9 mouse cellular contexts compared by ENCODE assay signal in the genomic region with DNA sequence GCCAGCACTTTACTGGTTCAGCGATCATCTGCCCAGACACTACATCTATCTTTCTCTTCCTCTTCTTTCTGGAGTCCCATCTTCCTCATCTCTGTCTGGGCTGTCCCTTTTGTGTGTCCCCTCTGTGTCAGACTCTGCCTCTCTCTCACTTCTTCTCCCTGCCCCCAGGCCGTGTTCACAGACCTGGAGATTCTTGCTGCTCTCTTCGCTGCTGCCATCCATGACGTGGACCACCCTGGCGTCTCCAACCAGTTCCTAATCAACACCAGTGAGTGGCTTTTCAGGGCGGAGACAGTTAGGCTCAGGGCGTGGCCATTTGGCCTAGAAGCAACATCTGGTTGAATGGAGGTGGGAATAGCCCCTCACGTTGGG. TPM values are rescaled to one million over a fixed set of nuclear protein-coding genes. Genes with fewer than 3 reads are reported as not detected.
A peak's percentile ranks its signal among the peaks of the same experiment; 100 is the strongest.
DNase-seq lines count a peak whose midpoint lies in the region; ATAC-seq and TF ChIP-seq lines count a peak whose summit lies in the region.
"Had no signal": no experiment of that assay in that cellular context is flagged by ENCODE, and none has a peak within 500 bp of the region (broad histone marks: within the 10 kb centered on the region; RNA-seq: fewer than 3 reads in every experiment).

No protein-coding gene starts in this region.

- no peak for ATAC-seq in lung, embryonic 14.5 days (ENCODE audit: insufficient read depth)
- 0 out of 2 replicates have a peak, but pooled peaks have one; percentile 17 for ATAC-seq in hindbrain, embryonic 15.5 days (ENCODE audit: low FRiP score, low read depth)
- no peak; the same call in 1 of the 2 replicates for ATAC-seq in neural tube, embryonic 13.5 days (ENCODE audit: low read depth)
- ATAC-seq in erythroblast, adult 5-6 weeks (replicated peaks; ENCODE audit: low FRiP score, poor library complexity, severe bottlenecking), result no peak

- no peak for TF ChIP-seq POLR2A in bone marrow, adult 2 months (IDR thresholded peaks at IDR 0.05; ENCODE audit: borderline replicate concordance, control insufficient read depth, low read depth, low read length)

- no peak overlapping the region; the same call in 1 of the 2 replicates for H3K4me3 ChIP-seq in lung, embryonic 14.5 days (ENCODE audit: low read depth, low read length)
- H3K4me3 ChIP-seq in bone marrow, adult 2 months (replicated peaks; ENCODE audit: control insufficient read depth, low read depth, low read length), result no peak overlapping the region
- H3K4me3 ChIP-seq in hindbrain, embryonic 15.5 days, result no peak overlapping the region
- no peak overlapping the region for H3K4me3 ChIP-seq in neural tube, embryonic 13.5 days

- no peaks in the 10 kb centered on the region for H3K4me1 ChIP-seq in lung, embryonic 14.5 days (ENCODE audit: insufficient read depth)
- peaks cover 4% of the 10 kb centered on the region for H3K4me1 ChIP-seq in bone marrow, adult 2 months (ENCODE audit: control insufficient read depth, insufficient read depth, low read length)
- peaks cover 11% of the 10 kb centered on the region for H3K4me1 ChIP-seq in hindbrain, embryonic 15.5 days (replicated peaks)
- peaks cover 14% of the 10 kb centered on the region; the same call in 1 of the 2 replicates for H3K4me1 ChIP-seq in neural tube, embryonic 13.5 days (replicated peaks)

- H3K27ac ChIP-seq in lung, embryonic 14.5 days (ENCODE audit: low read depth), result no peak overlapping the region
- peak overlapping the region; percentile 31 for H3K27ac ChIP-seq in bone marrow, adult 2 months (ENCODE audit: control insufficient read depth, insufficient read depth, low read depth, low read length, poor library complexity)
- peak overlapping the region; percentile 62; the same call in 1 of the 2 replicates for H3K27ac ChIP-seq in hindbrain, embryonic 15.5 days (replicated peaks)
- H3K27ac ChIP-seq in neural tube, embryonic 13.5 days (replicated peaks), result 0 out of 2 replicates have a peak overlapping the region, but pooled peaks have one; percentile 9
- H3K27ac ChIP-seq: heart, embryonic 15.5 days had no signal

- no peak for DNase-seq in lung, embryonic 14.5 days
- DNase-seq in lung, postnatal 14 days, result no peak
- no peak for DNase-seq in MN1 (ENCODE audit: low spot score)
- DNase-seq in heart, postnatal 25 days (ENCODE audit: low spot score), result no peak

- TF ChIP-seq CTCF in lung, embryonic 14.5 days (IDR thresholded peaks at IDR 0.05; ENCODE audit: low read depth), result no peak
- no peak for TF ChIP-seq CTCF in bone marrow, adult 2 months (IDR thresholded peaks at IDR 0.05; ENCODE audit: control insufficient read depth, insufficient read depth, low read length)

- H3K9ac ChIP-seq in lung, embryonic 14.5 days, result no peak overlapping the region
- H3K9ac ChIP-seq in hindbrain, embryonic 15.5 days, result no peak overlapping the region
- H3K9ac ChIP-seq in neural tube, embryonic 13.5 days, result no peak overlapping the region
- H3K9ac ChIP-seq: heart, embryonic 15.5 days had no signal

- H3K27me3 ChIP-seq in lung, embryonic 14.5 days (ENCODE audit: insufficient read depth, low read length), result no peaks in the 10 kb centered on the region
- no peaks in the 10 kb centered on the region for H3K27me3 ChIP-seq in hindbrain, embryonic 15.5 days
- no peaks in the 10 kb centered on the region for H3K27me3 ChIP-seq in neural tube, embryonic 13.5 days
- H3K27me3 ChIP-seq: heart, embryonic 15.5 days had no signal

- intact Hi-C loops in heart, postnatal 25 days (cut with DNase I), result no loop called here

- peak overlapping the region; percentile 70; the same call in 1 of the 2 replicates for H3K4me2 ChIP-seq in lung, embryonic 14.5 days
- peak overlapping the region; percentile 53 for H3K4me2 ChIP-seq in hindbrain, embryonic 15.5 days
- H3K4me2 ChIP-seq in neural tube, embryonic 13.5 days, result peak overlapping the region; percentile 51

- no peaks in the 10 kb centered on the region for H3K9me3 ChIP-seq in lung, embryonic 14.5 days (ENCODE audit: low read depth, low read length)
- H3K9me3 ChIP-seq in hindbrain, embryonic 15.5 days, result no peaks in the 10 kb centered on the region
- H3K9me3 ChIP-seq in neural tube, embryonic 13.5 days, result no peaks in the 10 kb centered on the region
- H3K9me3 ChIP-seq: heart, embryonic 15.5 days had no signal

- 34% methylated on average over 8 of the region's 8 CpGs for WGBS in lung, embryonic 14.5 days
- 69% methylated on average over 8 of the region's 8 CpGs for WGBS in bone marrow, adult 2 months
- WGBS in hindbrain, embryonic 15.5 days, result 30% methylated on average over 8 of the region's 8 CpGs
- WGBS in neural tube, embryonic 13.5 days, result 24% methylated on average over 8 of the region's 8 CpGs

- no peaks in the 10 kb centered on the region for H3K36me3 ChIP-seq in lung, embryonic 14.5 days (ENCODE audit: insufficient read depth)
- peaks cover 24% of the 10 kb centered on the region for H3K36me3 ChIP-seq in hindbrain, embryonic 15.5 days
- H3K36me3 ChIP-seq in neural tube, embryonic 13.5 days, result peaks cover 61% of the 10 kb centered on the region

RNA-seq across cellular contexts. Expression of a gene that starts 35.0 kb away (rescaled TPM):
- 42.8 and 44.6 TPM in 2 replicates for polyA plus RNA-seq in lung, embryonic 14.5 days (2014; fragmentation: Nextera tagmentation; extraction: Ambion mirVana)
- polyA plus RNA-seq in bone marrow, adult 2 months (2011; ENCODE audit: insufficient read depth, insufficient read length, low replicate concordance, missing spikeins), result 24.7 and 35.1 TPM in 2 replicates
- polyA plus RNA-seq in hindbrain, embryonic 15.5 days (2015; fragmentation: Nextera tagmentation; extraction: Ambion mirVana), result 66.7 and 68.2 TPM in 2 replicates
- polyA plus RNA-seq in neural tube, embryonic 13.5 days (2015; fragmentation: Nextera tagmentation; extraction: Ambion mirVana), result 60.9 and 64.4 TPM in 2 replicates
- 4.6 and 6.9 TPM in 2 replicates for total RNA-seq in erythroblast, adult 5-6 weeks (2015; ENCODE audit: low replicate concordance)
- 6.8 and 8.9 TPM in 2 replicates for total RNA-seq in erythroblast, adult 5-6 weeks (2017; ENCODE audit: low replicate concordance)
- total RNA-seq in heart, postnatal 25 days (2021), result 10 to 100 TPM; 35.9 to 42.2 TPM

RNA-seq across cellular contexts. Expression of a gene that starts 38.6 kb away (rescaled TPM):
- polyA plus RNA-seq in lung, embryonic 14.5 days (2014; fragmentation: Nextera tagmentation; extraction: Ambion mirVana), result 8.4 and 9.4 TPM in 2 replicates
- 6.5 and 7.9 TPM in 2 replicates for polyA plus RNA-seq in bone marrow, adult 2 months (2011; ENCODE audit: insufficient read depth, insufficient read length, low replicate concordance, missing spikeins)
- polyA plus RNA-seq in hindbrain, embryonic 15.5 days (2015; fragmentation: Nextera tagmentation; extraction: Ambion mirVana), result 36.5 and 41.0 TPM in 2 replicates
- polyA plus RNA-seq in neural tube, embryonic 13.5 days (2015; fragmentation: Nextera tagmentation; extraction: Ambion mirVana), result 17.5 and 18.9 TPM in 2 replicates
- 2.5 and 2.7 TPM in 2 replicates for total RNA-seq in erythroblast, adult 5-6 weeks (2015; ENCODE audit: low replicate concordance)
- 0.77 and 1.1 TPM in 2 replicates for total RNA-seq in erythroblast, adult 5-6 weeks (2017; ENCODE audit: low replicate concordance)
- 10 to 100 TPM; 47.1 to 51.6 TPM for total RNA-seq in heart, postnatal 25 days (2021)

RNA-seq across cellular contexts. Expression of a gene that starts 44.1 kb away (rescaled TPM):
- not detected in 2 replicates for polyA plus RNA-seq in lung, embryonic 14.5 days (2014; fragmentation: Nextera tagmentation; extraction: Ambion mirVana)
- 0.65 and 1.00 TPM in 2 replicates for polyA plus RNA-seq in bone marrow, adult 2 months (2011; ENCODE audit: insufficient read depth, insufficient read length, low replicate concordance, missing spikeins)
- polyA plus RNA-seq in hindbrain, embryonic 15.5 days (2015; fragmentation: Nextera tagmentation; extraction: Ambion mirVana), result 4.1 and 4.6 TPM in 2 replicates
- 3.0 and 3.8 TPM in 2 replicates for polyA plus RNA-seq in neural tube, embryonic 13.5 days (2015; fragmentation: Nextera tagmentation; extraction: Ambion mirVana)
- total RNA-seq in erythroblast, adult 5-6 weeks (2015; ENCODE audit: low replicate concordance), result 1.7 TPM in 1 of 2 replicates, not detected in the other
- 1.1 and 3.2 TPM in 2 replicates for total RNA-seq in erythroblast, adult 5-6 weeks (2017; ENCODE audit: low replicate concordance)
- under 1 TPM; 0.70 to 0.78 TPM for total RNA-seq in heart, postnatal 25 days (2021)

RNA-seq across cellular contexts. Expression of a gene that starts 54.4 kb away (rescaled TPM):
- 352 and 353 TPM in 2 replicates for polyA plus RNA-seq in lung, embryonic 14.5 days (2014; fragmentation: Nextera tagmentation; extraction: Ambion mirVana)
- polyA plus RNA-seq in bone marrow, adult 2 months (2011; ENCODE audit: insufficient read depth, insufficient read length, low replicate concordance, missing spikeins), result 29.6 and 51.1 TPM in 2 replicates
- 211 TPM in 2 replicates for polyA plus RNA-seq in hindbrain, embryonic 15.5 days (2015; fragmentation: Nextera tagmentation; extraction: Ambion mirVana)
- 228 and 273 TPM in 2 replicates for polyA plus RNA-seq in neural tube, embryonic 13.5 days (2015; fragmentation: Nextera tagmentation; extraction: Ambion mirVana)
- total RNA-seq in erythroblast, adult 5-6 weeks (2015; ENCODE audit: low replicate concordance), result 21.9 and 29.8 TPM in 2 replicates
- total RNA-seq in erythroblast, adult 5-6 weeks (2017; ENCODE audit: low replicate concordance), result 35.5 and 75.3 TPM in 2 replicates
- total RNA-seq in heart, postnatal 25 days (2021), result 100 to 1,000 TPM; 158 to 160 TPM
